Mouse (Mus musculus) gonadal fat pad, adult 2 months (tissue): ENCODE results near the gene Nsl1. TPM values are rescaled to one million over a fixed set of nuclear protein-coding genes. Genes with fewer than 3 reads are reported as not detected.
A peak's percentile ranks its signal among the peaks of the same experiment; 100 is the strongest.
"Not testable (repeated sequence)": the region's sequence is repeated elsewhere in the genome, so short reads cannot be mapped to it uniquely, and the experiment has no call there.

Experiments used
- DNase-seq: peaks from one replicate; pipeline ENCODE4 v3.0.0-alpha.2; 2012; ENCODE audit warnings: low read depth
- polyA plus RNA-seq: library from polyadenylated mRNA; depleted of rRNA; stranded (reverse); fragments of >200 nt; gene quantifications from 2 replicates; pipeline ENCODE4 v1.2.3, GENCODE M21; 2012; rRNA removed

Nsl1 gene
- polyA plus RNA-seq: 0.31 and 1.4 TPM in 2 replicates

DNA sequence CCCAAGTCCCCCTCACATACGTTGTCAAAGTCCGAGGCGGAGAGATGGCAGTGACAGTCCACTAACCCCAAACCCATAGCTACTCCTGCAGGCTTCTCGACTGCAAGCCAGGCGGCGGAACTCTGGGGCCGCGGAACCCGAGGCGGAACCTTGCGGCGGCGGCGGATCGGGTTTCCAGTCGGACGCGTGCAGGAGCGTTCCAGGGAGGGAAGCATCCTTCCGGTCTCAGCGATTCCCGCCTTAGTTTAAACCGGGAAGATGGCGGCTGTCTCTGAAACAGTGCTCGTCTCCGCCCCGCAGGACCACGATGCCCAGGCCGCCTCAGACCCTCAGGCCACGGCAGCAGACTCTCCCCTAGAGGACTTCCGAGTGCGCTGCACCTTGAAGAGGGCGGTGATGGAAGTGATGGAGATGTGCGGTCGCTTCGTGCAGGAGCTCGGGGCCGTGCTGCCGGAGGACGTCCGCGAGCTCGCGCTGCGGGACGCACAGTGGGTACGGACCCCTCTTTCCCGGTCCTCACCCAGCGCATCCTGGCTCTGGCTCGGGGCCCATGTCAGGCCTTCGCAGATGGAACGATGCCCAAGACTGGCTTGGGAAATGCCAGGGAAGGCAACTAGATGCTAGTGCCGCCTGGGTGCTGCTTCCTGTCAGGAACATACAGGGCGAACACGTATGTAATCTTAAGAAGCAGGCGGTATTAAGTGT, at the start of gene Nsl1, which contains the start of gene Tatdn3:
TSS of gene Nsl1 (plus strand) at position 232 of the 705 bp plus-strand sequence.
TSS of gene Tatdn3 (minus strand) at position 152 of the 705 bp plus-strand sequence.
- no peak for DNase-seq

DNA sequence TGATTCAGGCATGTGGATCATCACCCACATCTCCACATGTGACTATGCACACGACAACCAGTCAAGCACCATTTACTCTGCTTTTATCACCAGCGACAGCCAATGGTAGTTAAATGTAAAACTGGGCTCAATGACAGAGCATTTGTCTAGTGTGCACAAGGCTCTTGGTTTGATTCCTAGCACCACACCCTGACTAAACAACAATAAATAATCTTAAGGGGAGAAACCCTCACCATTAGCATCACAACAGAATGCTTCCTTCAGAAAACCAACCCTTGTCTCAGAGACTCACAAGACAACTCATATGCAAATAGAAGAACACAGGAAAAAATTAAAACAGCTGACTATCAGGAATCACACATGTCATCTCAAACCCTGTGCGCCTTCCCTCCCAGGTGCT, 48.5 kb upstream of the Nsl1 start:
- DNase-seq: no peak

GRCm38 (mm10) chr1:191019803-191020202, 43.0 kb upstream of the Nsl1 start:
- DNase-seq: no peak

GRCm38 (mm10) chr1:191020217-191020924, 42.4 kb upstream of the Nsl1 start:
- no peak for DNase-seq

GRCm38 (mm10) chr1:191021016-191021415, 41.8 kb upstream of the Nsl1 start:
- no peak for DNase-seq

- DNase-seq: no peak
Measured at GRCm38 (mm10) chr1:191023140-191023539, 39.7 kb upstream of the Nsl1 start.

GRCm38 (mm10) chr1:191023806-191024205, 39.0 kb upstream of the Nsl1 start:
- DNase-seq: not testable (repeated sequence)

DNA sequence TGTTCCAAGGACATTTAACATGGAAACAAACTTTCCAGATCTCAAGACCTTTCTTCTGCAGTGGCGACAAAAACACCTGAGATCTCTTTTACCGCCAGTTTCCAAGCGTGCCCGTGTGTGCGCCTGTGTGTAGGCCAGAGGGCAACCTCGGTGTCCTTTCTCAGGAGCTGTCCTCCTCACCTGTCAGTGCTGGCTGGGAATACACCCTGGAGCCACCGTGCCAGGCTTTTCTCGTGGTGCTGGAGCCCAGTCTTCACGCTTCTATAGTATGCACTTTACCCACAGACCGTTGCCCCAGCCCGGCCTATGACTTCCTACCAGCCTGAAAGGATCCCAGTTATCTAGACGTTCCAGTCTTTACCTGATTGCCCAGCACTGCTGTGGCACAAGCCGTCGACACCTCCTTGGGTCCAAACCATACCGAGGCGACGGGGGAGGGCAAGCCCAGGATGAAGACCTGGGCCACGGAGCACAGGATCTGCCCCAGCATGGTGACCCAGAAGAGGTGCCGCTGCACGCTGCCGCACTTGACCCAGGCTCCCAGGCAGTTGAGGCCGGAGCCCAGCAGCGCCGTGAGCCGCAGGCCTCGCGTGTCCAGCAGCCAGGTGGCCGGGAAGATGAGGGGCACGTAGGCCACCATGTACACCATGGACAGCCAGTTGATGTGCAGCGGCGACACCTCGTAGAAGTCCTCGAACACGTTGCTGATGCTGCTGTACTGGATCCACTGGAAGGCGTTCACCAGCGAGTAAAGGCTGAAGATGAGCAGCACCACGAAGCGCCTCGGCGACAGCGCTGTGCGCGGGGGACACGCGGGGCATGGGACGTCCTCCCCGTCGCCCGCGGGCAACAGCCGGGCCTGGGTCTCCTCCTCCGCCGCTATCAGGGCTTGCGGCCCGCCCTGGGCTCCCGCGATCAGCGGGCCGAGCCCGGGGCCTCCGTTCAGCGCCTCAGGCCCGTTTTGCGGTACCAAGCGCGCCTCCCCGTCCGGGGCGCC, 37.5 kb upstream of the Nsl1 start:
- DNase-seq: no peak

DNA sequence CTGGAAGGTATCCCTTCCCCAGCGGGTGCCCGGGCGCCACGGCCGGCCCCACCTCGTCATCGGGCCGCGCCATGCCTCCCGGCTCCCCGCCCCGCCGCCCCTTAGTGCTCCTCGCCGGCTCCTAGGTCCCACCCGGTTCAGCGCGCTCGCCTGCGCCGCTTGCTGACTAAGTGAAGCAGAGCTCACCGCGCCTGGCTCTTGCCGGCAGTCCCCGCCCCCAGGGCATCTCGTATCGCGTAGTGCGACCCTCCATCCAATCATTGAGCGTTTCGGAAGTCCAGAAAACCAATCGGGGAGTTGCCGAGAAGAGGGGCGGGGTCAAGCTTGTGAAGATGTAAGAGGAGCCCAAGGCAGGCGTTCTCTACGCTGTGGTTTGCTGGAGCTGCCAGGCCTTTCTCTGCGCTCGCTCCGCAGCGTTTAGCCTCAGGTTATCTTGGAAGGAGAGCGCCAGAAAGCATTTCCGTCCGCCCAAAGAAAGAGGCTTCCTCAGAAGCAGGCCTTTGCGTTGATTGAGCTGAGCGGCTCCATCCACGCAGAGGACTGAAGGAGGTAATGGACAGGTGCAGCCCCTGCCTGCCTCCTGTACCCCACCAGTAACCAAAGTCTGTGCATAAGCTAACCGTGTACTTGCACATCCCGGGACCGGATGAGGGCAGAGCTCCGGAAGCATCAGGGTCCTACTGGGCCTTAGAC, 36.6 kb upstream of the Nsl1 start, which contains the start of gene Flvcr1:
TSS of gene Flvcr1 (minus strand) at position 138 of the 693 bp plus-strand sequence.
- DNase-seq: peak; percentile 86

DNA sequence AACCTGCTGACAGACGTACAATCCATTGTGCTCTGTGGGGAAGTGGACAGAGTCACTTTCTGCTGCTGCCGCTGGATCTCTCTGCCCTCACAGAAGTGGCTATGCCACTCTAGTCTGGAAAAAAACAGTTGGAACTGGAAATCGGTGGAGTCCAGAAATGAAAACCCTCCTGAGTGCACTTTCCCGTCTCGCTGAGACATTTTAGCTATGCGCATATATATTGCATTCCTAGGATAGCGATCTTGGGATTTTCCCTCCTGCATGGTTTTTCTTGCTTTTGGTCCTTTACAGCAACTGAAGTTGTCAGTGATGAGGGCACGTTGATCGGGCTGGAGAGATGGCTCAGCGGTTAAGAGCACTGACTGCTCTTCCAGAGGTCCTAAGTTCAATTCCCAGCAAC, 32.6 kb upstream of the Nsl1 start:
- no peak for DNase-seq

DNA sequence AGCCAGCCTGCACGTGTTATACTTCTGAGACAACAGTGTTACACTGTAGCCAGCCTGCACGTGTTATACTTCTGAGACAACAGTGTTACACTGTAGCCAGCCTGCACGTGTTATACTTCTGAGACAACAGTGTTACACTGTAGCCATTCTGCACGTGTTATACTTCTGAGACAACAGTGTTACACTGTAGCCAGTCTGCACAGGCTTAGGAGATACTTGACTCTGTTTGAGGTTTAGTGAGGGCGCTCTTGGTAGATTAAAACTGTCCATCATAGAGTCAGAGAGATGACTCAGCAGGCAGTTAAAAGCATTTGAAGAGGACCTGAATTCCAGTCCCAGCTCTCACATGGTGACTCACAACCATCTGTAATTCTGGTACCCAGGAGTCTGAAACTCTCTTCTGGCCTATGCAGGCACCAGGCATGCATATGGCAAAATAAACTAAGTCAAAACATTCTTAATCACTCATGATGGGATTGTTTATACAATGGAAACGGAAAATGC, 31.8 kb upstream of the Nsl1 start:
- DNase-seq: not testable (repeated sequence)

- no peak for DNase-seq
Measured at GRCm38 (mm10) chr1:191035649-191036048, 27.2 kb upstream of the Nsl1 start.

GRCm38 (mm10) chr1:191036554-191037334, 26.1 kb upstream of the Nsl1 start, which contains the start of gene Spata45:
Gene Spata45 (plus strand): TSS chr1:191036639.
- no peak for DNase-seq

- no peak for DNase-seq
Measured at GRCm38 (mm10) chr1:191037999-191038398, 24.8 kb upstream of the Nsl1 start.

- DNase-seq: no peak
Measured at GRCm38 (mm10) chr1:191041352-191041751, 21.5 kb upstream of the Nsl1 start.

- no peak for DNase-seq
Measured at GRCm38 (mm10) chr1:191042106-191042505, 20.7 kb upstream of the Nsl1 start.

DNA sequence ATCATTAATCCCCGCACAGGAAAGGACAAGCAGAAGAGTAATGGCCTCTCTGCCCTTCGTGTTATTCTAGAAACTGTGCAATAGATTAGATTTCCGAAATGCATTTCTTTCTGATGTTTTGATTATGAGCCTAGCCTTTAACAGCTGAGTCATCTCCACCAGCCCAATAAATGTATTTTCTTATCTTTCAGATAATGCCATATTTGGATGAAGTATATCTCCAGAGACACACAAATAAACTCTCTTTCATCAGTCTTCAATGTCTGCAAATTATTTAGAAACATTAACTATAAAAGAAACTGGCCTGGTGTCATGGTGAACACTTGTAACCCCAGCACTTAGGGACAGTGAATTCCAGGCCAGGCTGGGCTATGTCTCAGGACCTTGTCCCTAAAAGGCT, 20.1 kb upstream of the Nsl1 start:
- DNase-seq: no peak

DNA sequence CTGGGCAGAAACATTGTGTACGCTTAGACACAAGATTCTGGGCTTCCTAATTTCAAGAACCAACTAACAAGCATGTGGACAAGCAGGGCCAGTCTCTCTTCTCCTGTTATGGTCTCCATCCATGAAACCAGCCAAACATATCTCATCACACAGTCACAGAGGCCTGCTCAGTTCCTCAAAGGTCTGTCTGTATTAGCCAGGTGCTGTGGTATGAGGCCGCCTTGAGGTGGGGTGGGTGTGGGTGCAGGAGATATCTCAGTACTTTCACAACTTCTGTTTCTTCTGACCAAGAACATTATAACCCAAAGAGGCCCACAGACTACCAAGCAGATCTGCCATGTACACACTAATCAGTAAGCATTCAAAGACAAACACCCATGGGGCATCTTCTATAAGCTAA, 17.5 kb upstream of the Nsl1 start:
- no peak for DNase-seq

- peak; percentile 81 for DNase-seq
Measured at GRCm38 (mm10) chr1:191046231-191046824, 16.5 kb upstream of the Nsl1 start.

DNA sequence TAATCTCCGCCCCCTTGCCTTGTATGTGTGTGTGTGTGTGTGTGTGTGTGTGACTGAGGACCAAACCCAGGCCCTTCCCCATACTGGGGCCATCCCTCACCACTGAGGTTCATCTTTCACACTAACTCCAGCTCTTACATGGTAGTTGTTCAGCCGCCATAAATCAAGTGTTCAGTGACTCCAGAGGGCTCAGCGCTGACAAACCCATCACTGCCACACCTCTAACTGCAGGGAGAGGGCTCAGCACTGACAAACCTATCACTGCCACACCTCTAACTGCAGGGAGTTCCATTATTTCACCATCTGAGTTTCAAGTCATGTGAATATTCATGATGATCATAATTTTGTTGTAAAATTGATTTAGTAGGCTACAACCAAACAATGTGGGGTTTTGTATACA, 9.3 kb upstream of the Nsl1 start:
- DNase-seq: no peak
